Mouse (Mus musculus) bone marrow, adult 2 months (tissue): ENCODE measurements at regions not wholly inside any gene's neighbourhood (a gene's known extent, or its start where the extent isn't known, plus 50 kb on each side); places are given as distances from the start of the nearest gene placed in this dataset.

Source experiments
- H3K27ac ChIP-seq: fragments of 200-500 bp; 2 replicates; pipeline ENCODE4 v1.5.1; 2012; ENCODE audit warnings: low read depth, mild to moderate bottlenecking, control low read depth, inconsistent platforms, low read length; ENCODE audit not compliant: control insufficient read depth, poor library complexity, insufficient read depth
- H3K4me1 ChIP-seq: fragments of 200-500 bp; 2 replicates; pipeline ENCODE4 v1.6.1; 2011; ENCODE audit warnings: low read length; ENCODE audit not compliant: control insufficient read depth, insufficient read depth
- H3K4me3 ChIP-seq: fragments of 200-500 bp; replicated peaks from 2 replicates; pipeline ENCODE3; 2011; ENCODE audit warnings: mild to moderate bottlenecking, low read depth, low read length, control low read depth; ENCODE audit not compliant: control insufficient read depth
- CTCF ChIP-seq: fragments of 200-500 bp; IDR thresholded peaks from 2 replicates; pipeline ENCODE4 v1.5.1; 2011; ENCODE audit warnings: low read length, control low read depth; ENCODE audit not compliant: control insufficient read depth, insufficient read depth
- POLR2A ChIP-seq: fragments of 200-500 bp; IDR thresholded peaks from 2 replicates; pipeline ENCODE4 v1.6.1; 2011; ENCODE audit warnings: low read depth, mild to moderate bottlenecking, control low read depth, low read length, borderline replicate concordance; ENCODE audit not compliant: control insufficient read depth
- WGBS: fragments of 180-500 bp; shearing (Covaris S2); methylation state at CpG from one replicate; pipeline ENCODE4 v1.1.7; 2018; 5-methylcytosine and 5-hydroxymethylcytosine counted together

DNA sequence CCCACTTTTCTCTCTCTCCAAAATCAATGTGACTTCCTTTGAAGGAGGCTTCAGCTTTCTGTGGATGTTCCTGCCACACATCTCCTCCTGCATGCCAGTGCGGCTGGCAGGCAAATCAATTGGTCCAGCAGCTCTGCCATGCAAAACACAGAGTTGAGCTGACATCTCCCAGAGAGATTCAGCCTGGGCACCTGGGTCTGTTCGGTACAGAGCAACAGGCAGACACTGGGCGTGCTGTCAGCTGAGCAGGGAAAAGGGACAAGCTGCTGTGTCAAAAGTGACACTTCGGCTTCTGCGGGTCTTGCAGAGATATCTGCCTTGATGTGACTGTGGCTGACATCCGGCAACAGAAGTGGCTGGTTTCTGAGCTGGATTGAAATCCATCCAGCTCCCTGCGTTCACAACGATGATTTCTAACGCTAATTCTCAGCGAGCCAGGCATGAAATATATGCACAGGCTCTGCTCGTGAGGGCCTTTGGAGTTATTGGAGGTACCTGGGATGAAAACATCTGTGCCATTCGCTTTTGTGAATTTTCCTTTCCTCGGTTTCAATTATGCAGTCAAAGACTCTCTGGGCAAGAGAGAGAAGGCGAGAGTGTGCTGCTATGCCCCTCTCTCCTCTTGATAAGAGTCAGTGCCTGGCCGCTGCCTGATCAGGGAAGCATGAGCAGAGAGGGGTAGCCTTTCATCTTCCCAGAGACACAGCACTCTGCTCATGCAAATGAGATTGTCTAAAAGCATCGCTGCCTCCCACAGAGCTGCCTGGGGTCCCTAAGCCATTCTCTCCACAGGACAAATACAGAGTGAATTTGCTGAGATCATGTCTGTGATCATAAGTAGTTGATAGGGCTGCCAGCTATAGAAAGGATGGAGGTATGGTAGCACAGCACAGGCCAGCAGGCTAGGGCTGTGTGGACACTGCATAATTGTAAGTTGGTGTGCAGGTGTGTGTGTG is 295.4 kb upstream of the Myt1l start:
- WGBS, result 43% methylated on average over 16 of the region's 16 CpGs
- H3K4me3 ChIP-seq, result no peak overlapping the region
- H3K4me1 ChIP-seq, result no peaks in the 10 kb centered on the region
- no peak for TF ChIP-seq POLR2A
- TF ChIP-seq CTCF, result no peak
- H3K27ac ChIP-seq, result no peak overlapping the region

- Histone ChIP-seq H3K4me3 (no peak overlapping the region), H3K4me1 (no peaks in the 10 kb centered on the region), H3K27ac (no peak overlapping the region)
- TF ChIP-seq POLR2A, result no peak
- no peak for TF ChIP-seq CTCF
- 81% methylated on average over 2 of the region's 2 CpGs for WGBS
Measured at GRCm38 (mm10) chr12:29236496-29236895, 291.7 kb upstream of the Myt1l start.

DNA sequence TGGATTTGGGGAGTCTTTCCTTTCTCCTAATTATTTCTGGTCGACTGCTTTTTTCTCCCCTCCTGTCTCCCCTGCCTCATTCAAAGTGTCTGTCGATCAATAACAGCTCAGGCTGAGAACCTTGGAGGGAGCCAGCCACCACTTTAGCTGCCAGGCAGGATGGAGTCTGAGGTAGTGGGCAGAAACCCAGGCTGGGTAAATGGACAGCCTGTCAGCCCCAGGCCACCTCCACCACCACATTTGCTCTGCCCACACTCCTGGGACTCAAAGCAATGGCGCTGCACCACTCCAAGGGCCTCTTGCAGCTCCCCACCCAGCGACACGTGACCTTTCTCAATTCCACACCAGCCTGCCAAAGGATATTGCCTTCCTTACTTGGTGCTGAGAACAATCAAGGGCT is 290.7 kb upstream of the Myt1l start:
- H3K27ac ChIP-seq, result no peak overlapping the region
- no peak for TF ChIP-seq POLR2A
- TF ChIP-seq CTCF, result no peak
- 38% methylated on average over 5 of the region's 5 CpGs for WGBS
- H3K4me3 ChIP-seq, result no peak overlapping the region
- H3K4me1 ChIP-seq, result no peaks in the 10 kb centered on the region

DNA sequence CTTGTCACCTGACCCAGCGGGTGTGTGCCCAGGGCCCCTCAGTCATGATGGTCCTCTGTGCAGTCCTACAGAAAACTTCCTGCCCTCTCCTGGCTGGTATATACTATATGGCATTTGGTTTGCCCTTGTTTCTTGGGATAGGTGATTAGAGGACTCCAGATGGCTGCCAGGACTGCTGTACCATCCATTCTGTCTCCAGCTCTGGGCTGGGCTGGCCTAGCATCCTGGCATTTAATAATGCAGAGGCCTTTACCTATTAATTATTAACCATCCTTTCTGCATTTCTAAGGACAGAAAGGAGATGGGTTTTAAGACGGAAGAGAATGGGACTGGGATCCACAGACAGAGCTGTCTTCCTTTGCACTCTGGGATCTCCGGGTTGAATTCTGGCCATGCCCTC is 288.7 kb upstream of the Myt1l start:
- no peaks in the 10 kb centered on the region for H3K4me1 ChIP-seq
- no peak overlapping the region for H3K27ac ChIP-seq
- H3K4me3 ChIP-seq, result no peak overlapping the region
- no peak for TF ChIP-seq CTCF
- 81% methylated on average over 3 of the region's 3 CpGs for WGBS

DNA sequence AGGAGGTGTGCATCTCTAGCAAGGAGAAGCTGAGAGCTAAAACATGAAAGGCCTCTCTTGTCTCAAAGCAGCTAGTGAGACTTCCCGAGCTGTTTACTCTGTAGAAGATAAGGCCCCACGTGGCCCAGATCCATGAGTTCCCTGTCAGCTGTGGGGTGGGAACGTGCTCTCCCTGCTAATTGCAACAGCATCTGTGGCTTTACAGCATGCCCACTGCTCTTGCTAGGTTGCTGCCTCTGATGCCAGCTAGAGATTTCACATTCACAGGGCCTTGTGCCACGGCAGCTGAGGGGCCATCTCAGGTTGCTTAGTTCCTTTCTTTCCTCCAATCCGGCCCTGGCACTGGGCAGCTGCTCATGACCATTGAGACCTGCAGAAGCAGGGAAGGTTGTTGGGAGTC is 288.2 kb upstream of the Myt1l start:
- TF ChIP-seq CTCF, result no peak
- Histone ChIP-seq H3K27ac (no peak overlapping the region), H3K4me1 (no peaks in the 10 kb centered on the region), H3K4me3 (no peak overlapping the region)
- 55% methylated on average over 5 of the region's 5 CpGs for WGBS

DNA sequence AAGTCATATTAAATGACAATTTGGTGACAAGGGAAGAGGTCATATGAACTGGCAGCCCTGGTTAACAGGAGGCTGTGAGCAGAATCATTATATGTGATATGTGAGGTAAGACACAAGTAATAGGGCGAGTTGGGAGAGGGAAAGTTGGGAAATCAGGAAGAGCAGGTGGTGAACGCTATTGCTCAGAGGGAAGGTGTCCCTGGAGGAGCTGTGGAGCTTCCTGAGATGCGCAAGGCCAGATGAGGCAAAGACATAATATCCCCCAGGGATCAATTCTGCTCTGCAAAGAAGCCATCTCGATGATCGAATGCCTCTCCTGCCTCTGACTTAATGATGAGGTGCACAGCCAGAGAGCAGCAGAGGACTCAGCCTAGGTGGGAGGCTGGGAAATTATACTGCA is 285.1 kb upstream of the Myt1l start:
- 67% methylated on average over 5 of the region's 5 CpGs for WGBS
- Histone ChIP-seq H3K27ac (no peak overlapping the region), H3K4me3 (no peak overlapping the region), H3K4me1 (no peaks in the 10 kb centered on the region)
- TF ChIP-seq CTCF (no peak), POLR2A (no peak)

DNA sequence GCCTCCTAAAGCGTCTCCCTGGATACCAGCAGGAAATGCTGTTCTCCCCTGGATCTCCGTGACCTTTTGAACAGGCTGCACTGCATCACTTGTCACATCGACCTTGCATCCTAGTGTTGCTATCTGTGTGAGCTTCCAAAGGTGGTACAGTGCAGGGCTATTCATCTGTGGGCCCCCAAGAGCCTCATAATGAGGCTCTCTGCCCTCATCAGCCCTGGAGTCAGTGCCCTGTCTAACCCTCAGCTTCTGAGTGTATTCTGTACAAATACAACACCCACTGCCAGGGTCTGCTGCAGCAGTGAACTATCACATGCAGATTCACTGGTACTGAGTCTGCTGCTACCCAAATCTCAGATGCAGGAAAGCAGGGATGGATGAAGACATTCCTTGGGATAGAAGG is 282.1 kb upstream of the Myt1l start:
- TF ChIP-seq POLR2A (no peak), CTCF (no peak)
- Histone ChIP-seq H3K4me1 (no peaks in the 10 kb centered on the region), H3K27ac (no peak overlapping the region), H3K4me3 (no peak overlapping the region)
- 56% methylated on average over 3 of the region's 3 CpGs for WGBS

DNA sequence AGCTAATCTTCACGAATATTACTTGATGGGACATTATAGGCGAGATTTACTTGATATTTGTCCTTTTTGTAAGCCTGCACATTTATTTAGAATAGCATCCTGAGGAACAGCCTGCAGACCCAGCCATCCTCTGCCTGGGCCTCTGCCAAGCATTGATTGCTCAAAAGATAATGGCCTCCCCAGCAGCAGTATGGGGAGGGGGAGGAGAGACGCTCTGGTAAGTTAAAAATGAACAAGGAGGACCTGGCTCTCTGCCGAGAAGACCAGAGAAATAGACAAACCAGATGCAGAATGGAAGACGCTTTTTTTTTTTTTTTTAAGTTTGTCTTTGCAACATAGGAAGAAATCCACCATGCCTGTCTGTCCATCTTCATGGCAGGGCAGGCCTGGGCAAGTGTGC is 280.8 kb upstream of the Myt1l start:
- WGBS, result 74% methylated on average over 5 of the region's 5 CpGs
- Histone ChIP-seq H3K27ac (no peak overlapping the region), H3K4me3 (no peak overlapping the region), H3K4me1 (no peaks in the 10 kb centered on the region)
- TF ChIP-seq CTCF (no peak), POLR2A (no peak)

- Histone ChIP-seq H3K4me3 (no peak overlapping the region), H3K4me1 (no peaks in the 10 kb centered on the region), H3K27ac (no peak overlapping the region)
- no peak for TF ChIP-seq CTCF
- no peak for TF ChIP-seq POLR2A
- 86% methylated on average over 10 of the region's 10 CpGs for WGBS
Measured at GRCm38 (mm10) chr12:29248459-29248858, 279.7 kb upstream of the Myt1l start.
